Mouse (Mus musculus) ES-E14 (cell line): ENCODE results near the gene Map2k5.

Experiments
- HCFC1 ChIP-seq: IDR thresholded peaks from 2 replicates; pipeline ENCODE4 v1.6.1; 2012; ENCODE audit warnings: low read length, inconsistent platforms, borderline replicate concordance; ENCODE audit not compliant: insufficient read depth
- ZNF384 ChIP-seq: IDR thresholded peaks from 2 replicates; pipeline ENCODE4 v1.6.1; 2012; ENCODE audit warnings: low read depth, low read length, inconsistent platforms

GRCm38 (mm10) chr9:63372541-63372940 is 5.2 kb downstream of the Map2k5 start:
- TF ChIP-seq HCFC1 (no peak), ZNF384 (no peak)
